Mouse (Mus musculus) stomach, embryonic 14.5 days (tissue): ENCODE measurements around the gene Usp30. TPM values are rescaled to one million over a fixed set of nuclear protein-coding genes. Genes with fewer than 3 reads are reported as not detected.
A peak's percentile ranks its signal among the peaks of the same experiment; 100 is the strongest.

ENCODE experiments used
- ATAC-seq: fragments of 200-750 bp; cut with Nextera tagmentation; 2 replicates; pipeline ENCODE4 v1.8.0; 2017; ENCODE audit warnings: low read depth, moderate TSS enrichment; ENCODE audit not compliant: insufficient number of reproducible peaks, insufficient read depth, low FRiP score
- H3K27ac ChIP-seq: fragments of 300-500 bp; sonication (generic); 2 replicates; pipeline ENCODE4 v1.5.1; 2014; ENCODE audit warnings: mild to moderate bottlenecking, low read length, moderate library complexity, mixed read lengths
- H3K27me3 ChIP-seq: fragments of 300-500 bp; sonication (generic); 2 replicates; pipeline ENCODE4 v1.6.1; 2014; ENCODE audit warnings: low read length, control low read depth, mixed read lengths; ENCODE audit not compliant: control insufficient read depth, insufficient read depth
- H3K36me3 ChIP-seq: fragments of 300-500 bp; sonication (generic); 2 replicates; pipeline ENCODE4 v1.6.1; 2014; ENCODE audit warnings: mild to moderate bottlenecking, control low read depth, low read length, moderate library complexity, mixed read lengths; ENCODE audit not compliant: control insufficient read depth, insufficient read depth
- H3K4me1 ChIP-seq: fragments of 300-500 bp; sonication (generic); 2 replicates; pipeline ENCODE4 v1.6.1; 2014; ENCODE audit warnings: low read length, control low read depth, mixed read lengths; ENCODE audit not compliant: control insufficient read depth, insufficient read depth
- H3K4me2 ChIP-seq: fragments of 300-500 bp; sonication (generic); replicated peaks from 2 replicates; pipeline ENCODE4 v1.6.1; 2014; ENCODE audit warnings: low read depth, low read length, control low read depth
- H3K4me3 ChIP-seq: fragments of 300-500 bp; sonication (generic); 2 replicates; pipeline ENCODE4 v1.5.1; 2014; ENCODE audit warnings: low read depth, low read length, control low read depth
- H3K9ac ChIP-seq: fragments of 300-500 bp; sonication (generic); replicated peaks from 2 replicates; pipeline ENCODE4 v1.6.1; 2014; ENCODE audit warnings: low read depth, mild to moderate bottlenecking, control low read depth, low read length, moderate library complexity, mixed read lengths
- H3K9me3 ChIP-seq: fragments of 300-500 bp; sonication (generic); 2 replicates; pipeline ENCODE4 v1.6.1; 2016; ENCODE audit warnings: low read depth, low read length, control low read depth; ENCODE audit not compliant: control insufficient read depth
- WGBS: fragments of 180-500 bp; shearing (Covaris S2); extraction: QIAGEN DNeasy Blood & Tissue Kit; methylation state at CpG from one replicate; pipeline ENCODE4 v1.1.7; 2014; 5-methylcytosine and 5-hydroxymethylcytosine counted together
- polyA plus RNA-seq: library from polyadenylated mRNA; unstranded; fragments of >200 nt; fragmentation: Nextera tagmentation; extraction: Ambion mirVana; gene quantifications from 2 replicates; pipeline ENCODE4 v1.2.1, GENCODE M21; 2014

The Usp30 gene
- polyA plus RNA-seq, 1 experiment from 2014 or later = 10.2 TPM

GRCm38 (mm10) chr5:114052246-114052761 is 13.0 kb upstream of the Usp30 start:
- no peaks in the 10 kb centered on the region for H3K36me3 ChIP-seq
- 0 out of 2 replicates have a peak overlapping the region, but pooled peaks have one; percentile 12 for H3K4me2 ChIP-seq
- no peaks in the 10 kb centered on the region for H3K27me3 ChIP-seq
- H3K4me3 ChIP-seq = no peak overlapping the region
- no peak overlapping the region for H3K27ac ChIP-seq
- H3K4me1 ChIP-seq = no peaks in the 10 kb centered on the region; the same call in 1 of the 2 replicates
- H3K9me3 ChIP-seq = no peaks in the 10 kb centered on the region
- 28% methylated on average over 9 of the region's 9 CpGs for WGBS
- no peak; the same call in 1 of the 2 replicates for ATAC-seq
- no peak overlapping the region for H3K9ac ChIP-seq

- H3K4me1 ChIP-seq = no peaks in the 10 kb centered on the region; the same call in 1 of the 2 replicates
- WGBS = 74% methylated on average over 9 of the region's 9 CpGs
- H3K9me3 ChIP-seq = no peaks in the 10 kb centered on the region
- H3K9ac ChIP-seq = no peak overlapping the region
- no peak for ATAC-seq
- H3K4me2 ChIP-seq = no peak overlapping the region
- no peak overlapping the region for H3K4me3 ChIP-seq
- H3K27me3 ChIP-seq = no peaks in the 10 kb centered on the region
- H3K27ac ChIP-seq = no peak overlapping the region
- no peaks in the 10 kb centered on the region for H3K36me3 ChIP-seq
These were observed 8.0 kb upstream of the Usp30 start for GRCm38 (mm10) chr5:114057129-114057731.

DNA sequence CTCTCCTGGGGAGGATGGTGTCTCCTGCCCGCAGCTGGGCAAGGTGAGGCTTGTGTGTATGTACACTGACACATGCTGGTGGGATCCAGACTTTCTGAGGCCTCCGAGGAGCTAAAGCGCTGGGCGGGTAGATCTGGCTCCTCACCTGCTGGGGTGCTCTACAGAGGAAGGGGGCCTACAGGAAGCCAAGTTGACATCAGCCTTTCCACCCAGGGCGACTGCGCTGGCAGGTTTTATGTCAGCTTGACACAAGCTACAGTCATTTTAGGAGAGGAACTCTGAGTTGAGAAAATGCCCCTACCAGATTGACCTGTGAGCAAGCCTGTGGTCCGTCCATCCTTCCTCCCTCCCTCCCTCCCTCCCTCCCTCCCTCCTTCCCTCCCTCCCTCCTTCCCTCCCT is 3.6 kb upstream of the Usp30 start:
- 48% methylated on average over 7 of the region's 7 CpGs for WGBS

GRCm38 (mm10) chr5:114063958-114064357 is 1.3 kb upstream of the Usp30 start:
- ATAC-seq = no peak
- H3K4me2 ChIP-seq = no peak overlapping the region
- H3K36me3 ChIP-seq = no peaks in the 10 kb centered on the region
- H3K9ac ChIP-seq = no peak overlapping the region
- H3K4me1 ChIP-seq = no peaks in the 10 kb centered on the region
- H3K27ac ChIP-seq = no peak overlapping the region
- 82% methylated on average over 4 of the region's 4 CpGs for WGBS
- no peak overlapping the region for H3K4me3 ChIP-seq
- H3K9me3 ChIP-seq = no peaks in the 10 kb centered on the region
- H3K27me3 ChIP-seq = no peaks in the 10 kb centered on the region

More for the DNA sequence above, 3.6 kb upstream of the Usp30 start:
- H3K4me1 ChIP-seq = no peaks in the 10 kb centered on the region
- no peaks in the 10 kb centered on the region for H3K9me3 ChIP-seq
- H3K27ac ChIP-seq = no peak overlapping the region
- no peak overlapping the region for H3K4me2 ChIP-seq
- no peak overlapping the region for H3K4me3 ChIP-seq
- ATAC-seq = no peak
- H3K9ac ChIP-seq = no peak overlapping the region
- no peaks in the 10 kb centered on the region for H3K36me3 ChIP-seq
- H3K27me3 ChIP-seq = no peaks in the 10 kb centered on the region

DNA sequence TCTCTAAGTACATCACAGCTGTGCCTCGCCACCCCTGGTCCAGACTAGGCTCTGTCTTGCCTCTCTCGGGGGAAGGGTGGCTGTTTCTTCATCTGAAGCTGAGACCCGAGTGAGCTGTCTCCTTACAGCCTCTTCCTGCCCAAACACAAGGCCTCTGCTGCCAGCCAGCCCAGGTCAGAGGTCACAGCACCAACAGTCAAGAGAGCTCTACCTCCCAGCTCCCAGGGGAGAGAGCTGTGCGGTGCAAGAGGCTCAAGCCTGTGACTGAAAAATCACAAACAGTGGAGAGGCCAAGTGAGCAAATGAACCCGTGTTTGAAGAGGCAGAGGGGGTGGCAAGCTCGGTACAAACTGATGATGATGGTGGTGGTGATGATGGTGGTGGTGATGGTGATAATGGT is 1.3 kb downstream of the Usp30 start:
- Histone ChIP-seq H3K27ac (no peak overlapping the region), H3K4me3 (no peak overlapping the region), H3K4me2 (no peak overlapping the region), H3K9me3 (no peaks in the 10 kb centered on the region), H3K9ac (no peak overlapping the region), H3K36me3 (no peaks in the 10 kb centered on the region), H3K4me1 (no peaks in the 10 kb centered on the region), H3K27me3 (no peaks in the 10 kb centered on the region)
- ATAC-seq = no peak
- WGBS = 35% methylated on average over 6 of the region's 6 CpGs

DNA sequence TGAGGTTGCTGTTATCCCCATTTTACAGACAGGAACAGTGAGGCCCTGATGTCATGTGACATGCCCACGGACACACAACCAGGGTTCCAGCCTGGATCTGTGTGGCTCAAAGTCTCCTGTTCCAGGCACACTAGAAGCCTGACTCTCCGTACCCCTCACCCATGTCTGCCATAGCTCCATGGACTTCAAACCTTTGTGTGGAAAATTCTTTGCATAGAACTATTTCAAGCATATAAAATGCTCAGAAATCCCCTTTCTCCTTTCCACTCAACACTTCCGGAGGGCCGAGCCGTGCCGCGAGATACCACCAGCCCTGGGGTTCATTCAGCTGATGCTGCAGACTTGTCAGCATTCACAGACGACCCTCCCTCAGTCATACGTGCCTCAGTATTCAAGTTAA is 2.3 kb downstream of the Usp30 start:
- H3K9me3 ChIP-seq = no peaks in the 10 kb centered on the region
- H3K9ac ChIP-seq = no peak overlapping the region
- no peaks in the 10 kb centered on the region for H3K27me3 ChIP-seq
- WGBS = 75% methylated on average over 9 of the region's 9 CpGs
- H3K27ac ChIP-seq = no peak overlapping the region
- ATAC-seq = no peak
- no peak overlapping the region for H3K4me2 ChIP-seq
- H3K4me1 ChIP-seq = no peaks in the 10 kb centered on the region
- no peak overlapping the region for H3K4me3 ChIP-seq
- no peaks in the 10 kb centered on the region for H3K36me3 ChIP-seq

- no peak overlapping the region for H3K4me2 ChIP-seq
- H3K36me3 ChIP-seq = no peaks in the 10 kb centered on the region
- no peak overlapping the region for H3K4me3 ChIP-seq
- WGBS = 76% methylated on average over 9 of the region's 9 CpGs
- H3K9ac ChIP-seq = no peak overlapping the region
- no peaks in the 10 kb centered on the region for H3K9me3 ChIP-seq
- no peak overlapping the region for H3K27ac ChIP-seq
- no peaks in the 10 kb centered on the region for H3K27me3 ChIP-seq
- ATAC-seq = no peak
- H3K4me1 ChIP-seq = no peaks in the 10 kb centered on the region
These were observed 2.7 kb downstream of the Usp30 start for GRCm38 (mm10) chr5:114067982-114068381.

DNA sequence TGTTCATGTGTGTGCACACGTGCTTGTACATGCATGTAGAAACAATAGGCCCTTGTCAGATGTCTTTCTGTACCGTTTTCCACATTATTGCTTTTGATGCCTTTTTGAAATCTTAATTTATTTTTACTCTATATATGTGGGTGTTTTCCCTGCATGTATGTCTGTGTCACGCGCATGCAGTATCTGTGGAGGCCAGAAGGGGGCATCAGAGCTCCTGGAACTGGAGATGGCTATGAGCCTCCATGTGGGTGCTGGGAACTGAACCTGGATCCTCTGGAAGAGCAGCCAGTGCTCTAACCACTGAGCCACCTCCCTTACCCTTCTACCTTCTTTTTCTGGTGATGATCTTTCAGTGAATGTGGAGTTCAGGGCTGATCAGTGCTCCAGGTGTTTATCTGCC is 5.6 kb downstream of the Usp30 start:
- Histone ChIP-seq H3K4me1 (no peaks in the 10 kb centered on the region), H3K9me3 (no peaks in the 10 kb centered on the region), H3K27ac (no peak overlapping the region), H3K27me3 (no peaks in the 10 kb centered on the region), H3K4me3 (no peak overlapping the region), H3K36me3 (no peaks in the 10 kb centered on the region), H3K9ac (no peak overlapping the region), H3K4me2 (no peak overlapping the region)
- ATAC-seq = no peak
- 95% methylated on average over 4 of the region's 4 CpGs for WGBS

- Histone ChIP-seq H3K4me2 (no peak overlapping the region), H3K9ac (no peak overlapping the region), H3K27me3 (no peaks in the 10 kb centered on the region), H3K36me3 (no peaks in the 10 kb centered on the region), H3K9me3 (no peaks in the 10 kb centered on the region), H3K4me1 (no peaks in the 10 kb centered on the region), H3K4me3 (no peak overlapping the region), H3K27ac (no peak overlapping the region)
- no peak for ATAC-seq
- WGBS = 39% methylated on average over 2 of the region's 2 CpGs
These were observed 7.0 kb downstream of the Usp30 start for GRCm38 (mm10) chr5:114072262-114072661.
